Mouse (Mus musculus) thymus, postnatal 0 days (tissue): ENCODE measurements around the gene Ccr8. TPM values are rescaled to one million over a fixed set of nuclear protein-coding genes. Genes with fewer than 3 reads are reported as not detected.
"Not testable (repeated sequence)": the region's sequence is repeated elsewhere in the genome, so short reads cannot be mapped to it uniquely, and the experiment has no call there.

Experiments
- DNase-seq: peaks from one replicate; pipeline ENCODE4 v3.0.0-alpha.2; 2015; ENCODE audit warnings: low spot score
- polyA plus RNA-seq: library from polyadenylated mRNA; unstranded; fragments of >200 nt; fragmentation: Nextera tagmentation; extraction: Ambion mirVana; gene quantifications from 2 replicates; pipeline ENCODE4 v1.2.1, GENCODE M21; 2015

Gene Ccr8
- polyA plus RNA-seq, 1 experiment from 2014 or later = 25.0 TPM

DNA sequence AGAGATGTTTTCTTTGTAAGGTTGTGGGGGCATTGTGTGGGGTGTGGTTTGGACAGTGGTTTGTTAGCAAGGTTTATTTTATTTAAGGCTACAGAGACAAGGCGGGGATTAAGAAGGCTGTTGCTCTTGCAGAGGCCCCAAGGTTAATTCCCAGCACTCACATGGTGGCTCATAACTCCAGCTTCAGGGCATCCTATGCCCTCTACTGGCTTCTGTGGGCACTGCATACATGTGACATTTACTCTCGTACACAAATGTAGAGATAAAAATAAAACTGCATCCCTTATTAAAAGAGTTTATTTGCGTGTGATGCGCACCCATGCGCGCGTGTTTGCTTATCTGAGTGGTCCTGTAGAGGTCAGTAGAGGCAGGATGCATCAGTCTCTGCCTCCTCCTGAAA is 2.8 kb upstream of the Ccr8 start:
- DNase-seq = no peak

- no peak for DNase-seq
Measured at GRCm38 (mm10) chr9:120091086-120091485, 828 bp upstream of the Ccr8 start.

DNA sequence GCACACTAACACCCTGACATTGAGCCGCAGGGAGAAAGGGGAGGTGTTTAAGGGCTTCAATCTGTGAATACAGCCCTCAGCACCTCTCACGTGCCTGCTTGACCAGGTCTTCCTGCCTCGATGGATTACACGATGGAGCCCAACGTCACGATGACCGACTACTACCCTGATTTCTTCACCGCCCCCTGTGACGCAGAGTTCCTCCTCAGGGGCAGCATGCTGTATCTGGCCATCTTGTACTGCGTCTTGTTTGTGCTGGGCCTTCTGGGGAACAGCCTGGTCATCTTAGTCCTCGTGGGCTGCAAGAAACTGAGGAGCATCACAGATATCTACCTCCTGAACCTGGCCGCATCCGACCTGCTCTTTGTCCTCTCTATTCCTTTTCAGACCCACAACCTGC is 1.8 kb downstream of the Ccr8 start:
- DNase-seq = no peak

DNA sequence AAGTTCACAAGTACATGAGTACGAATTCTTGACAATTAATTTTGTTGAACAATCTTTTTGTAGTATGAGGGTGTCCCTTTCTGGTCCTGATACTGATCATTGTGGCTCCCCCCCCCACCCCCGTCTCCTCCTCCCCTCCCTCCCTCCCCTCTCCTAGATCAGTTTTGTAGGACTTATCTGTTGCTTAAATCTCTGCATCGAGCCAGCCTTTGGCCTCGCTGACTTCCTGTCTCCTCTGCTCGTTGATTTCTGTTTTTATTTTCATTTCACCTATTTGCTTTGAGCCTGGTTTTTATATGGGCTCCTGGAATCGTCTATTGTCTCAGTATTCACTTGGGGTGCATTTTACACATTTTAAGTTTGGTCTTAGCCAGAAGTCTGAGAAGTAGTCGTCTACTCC is 4.0 kb downstream of the Ccr8 start:
- peak; percentile 35 for DNase-seq

- DNase-seq = peak; percentile 58
Measured at GRCm38 (mm10) chr9:120098682-120099081, 6.8 kb downstream of the Ccr8 start.

DNA sequence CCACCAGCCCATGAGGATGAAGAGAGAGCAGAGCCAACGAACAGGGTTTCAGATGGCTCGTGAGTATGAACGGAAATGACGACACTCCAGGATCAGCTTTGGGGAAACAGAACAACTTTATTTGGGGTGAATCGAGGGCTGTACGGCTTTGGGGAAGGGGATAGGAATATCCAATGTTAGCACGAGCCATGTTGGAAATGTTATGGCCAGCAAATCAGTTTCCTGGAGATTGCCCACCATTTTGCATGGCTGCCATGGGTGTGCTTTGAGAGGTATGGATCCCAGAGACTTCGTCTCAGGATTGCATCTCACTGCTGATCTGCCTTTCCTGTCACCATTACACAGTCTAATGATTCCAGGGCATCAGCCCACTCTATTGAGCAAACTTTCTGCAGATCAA is 7.4 kb downstream of the Ccr8 start:
- DNase-seq = no peak

GRCm38 (mm10) chr9:120101165-120101564 is 9.3 kb downstream of the Ccr8 start:
- DNase-seq = no peak

DNA sequence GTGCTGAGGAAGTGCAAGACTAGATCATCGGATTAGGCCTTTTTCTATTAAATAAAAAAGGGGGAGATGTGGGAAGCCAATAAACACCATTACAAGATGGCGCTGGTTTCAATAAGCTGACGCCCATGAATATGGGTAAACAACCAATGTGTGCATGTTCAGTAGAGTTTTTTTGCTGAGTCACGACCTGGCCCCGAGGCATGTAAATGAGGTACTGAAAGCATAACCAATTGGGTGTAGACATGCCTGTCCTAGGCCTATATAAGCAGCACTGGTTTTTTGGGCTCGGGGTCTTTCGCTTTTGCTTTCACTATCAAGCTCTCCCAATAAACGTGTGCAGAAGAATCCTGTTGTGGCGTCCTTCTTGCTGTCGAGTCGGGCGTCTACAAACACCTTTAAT is 17.0 kb downstream of the Ccr8 start:
- DNase-seq = not testable (repeated sequence)

GRCm38 (mm10) chr9:120110211-120111018 is 18.5 kb downstream of the Ccr8 start, which contains the start of gene Slc25a38:
Gene Slc25a38 (plus strand): TSS chr9:120110374.
- DNase-seq = peak; percentile 93

GRCm38 (mm10) chr9:120111156-120111945 is 19.4 kb downstream of the Ccr8 start:
- no peak for DNase-seq

- DNase-seq = no peak
Measured at GRCm38 (mm10) chr9:120112472-120112871, 20.6 kb downstream of the Ccr8 start.

DNA sequence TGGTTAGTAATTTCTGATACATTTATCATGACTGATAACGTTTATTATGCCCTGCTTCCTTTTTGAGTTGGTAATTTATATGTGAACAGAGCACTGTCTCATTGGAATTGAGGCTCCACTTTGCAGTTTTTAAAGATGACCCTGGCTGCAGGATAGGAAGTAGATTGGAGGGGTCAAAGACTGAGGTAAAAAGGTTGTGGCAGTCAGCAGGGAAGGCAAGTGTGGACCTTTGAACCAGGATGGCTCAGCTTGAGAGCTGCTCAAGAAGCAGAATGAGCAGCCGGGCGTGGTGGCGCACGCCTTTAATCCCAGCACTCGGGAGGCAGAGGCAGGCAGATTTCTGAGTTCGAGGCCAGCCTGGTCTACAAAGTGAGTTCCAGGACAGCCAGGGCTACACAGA is 21.5 kb downstream of the Ccr8 start:
- DNase-seq = no peak

GRCm38 (mm10) chr9:120114051-120114788 is 22.3 kb downstream of the Ccr8 start:
- DNase-seq = no peak

DNA sequence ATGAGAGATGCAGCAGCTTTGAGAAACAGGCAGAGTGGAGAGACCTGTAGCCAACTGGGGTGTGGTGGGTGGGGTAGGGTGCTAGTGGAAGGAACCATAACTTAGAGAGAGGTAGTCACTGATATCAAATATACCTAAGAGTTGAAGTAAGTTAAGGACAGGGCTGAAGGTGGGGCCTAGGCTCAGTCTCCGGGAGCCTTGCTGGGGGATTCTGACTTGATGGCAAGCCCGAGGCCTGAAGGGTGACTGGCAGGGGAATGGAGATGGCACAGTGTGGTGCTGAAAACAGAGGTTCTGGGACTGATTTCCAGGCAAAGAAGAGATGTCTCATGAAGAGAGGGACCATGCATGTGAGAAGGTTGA is 22.9 kb downstream of the Ccr8 start:
- DNase-seq = no peak

DNA sequence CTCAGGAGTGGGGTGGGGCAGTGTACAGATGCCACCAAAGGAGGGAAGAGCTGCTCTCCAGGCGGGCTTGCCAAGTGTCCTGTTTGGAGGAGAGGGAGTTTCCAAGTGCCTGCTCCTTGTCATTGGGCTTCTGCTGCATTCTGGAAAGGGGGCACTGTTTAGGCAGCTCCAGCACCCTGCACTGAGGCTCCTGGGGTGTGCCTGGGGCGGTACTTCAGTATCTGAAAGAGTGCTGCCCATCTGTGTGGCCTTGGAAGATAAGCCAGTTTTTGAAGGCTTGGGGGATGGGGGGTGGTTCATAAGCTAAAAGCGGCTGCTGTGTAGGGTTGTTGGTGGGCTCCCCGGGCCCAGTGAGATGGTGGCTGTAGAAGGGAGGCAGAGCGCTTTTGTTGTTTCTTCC is 23.7 kb downstream of the Ccr8 start:
- no peak for DNase-seq

- DNase-seq = no peak
Measured at GRCm38 (mm10) chr9:120116184-120116624, 24.3 kb downstream of the Ccr8 start.

DNA sequence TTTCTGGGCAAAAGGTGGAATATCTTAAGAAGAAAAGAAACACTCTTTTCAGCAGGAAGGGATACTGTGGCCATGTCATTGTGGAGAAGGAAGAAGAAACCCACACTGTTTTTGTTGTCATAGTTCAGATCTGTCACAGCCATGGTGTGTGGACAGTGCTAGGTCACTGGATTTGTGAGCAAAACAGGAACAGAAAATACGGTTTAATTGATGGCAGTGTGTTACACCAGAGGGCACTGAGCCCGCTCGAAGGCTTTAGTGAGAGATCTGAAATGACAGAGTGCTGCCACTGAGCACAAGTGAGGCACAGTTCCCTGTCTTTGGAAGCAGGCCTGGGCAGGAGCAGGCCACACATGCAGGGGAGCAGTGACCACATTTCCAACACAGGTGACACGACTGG is 26.3 kb downstream of the Ccr8 start:
- no peak for DNase-seq

- no peak for DNase-seq
Measured at GRCm38 (mm10) chr9:120120503-120120902, 28.6 kb downstream of the Ccr8 start.

- no peak for DNase-seq
Measured at GRCm38 (mm10) chr9:120126868-120127267, 35.0 kb downstream of the Ccr8 start.

DNA sequence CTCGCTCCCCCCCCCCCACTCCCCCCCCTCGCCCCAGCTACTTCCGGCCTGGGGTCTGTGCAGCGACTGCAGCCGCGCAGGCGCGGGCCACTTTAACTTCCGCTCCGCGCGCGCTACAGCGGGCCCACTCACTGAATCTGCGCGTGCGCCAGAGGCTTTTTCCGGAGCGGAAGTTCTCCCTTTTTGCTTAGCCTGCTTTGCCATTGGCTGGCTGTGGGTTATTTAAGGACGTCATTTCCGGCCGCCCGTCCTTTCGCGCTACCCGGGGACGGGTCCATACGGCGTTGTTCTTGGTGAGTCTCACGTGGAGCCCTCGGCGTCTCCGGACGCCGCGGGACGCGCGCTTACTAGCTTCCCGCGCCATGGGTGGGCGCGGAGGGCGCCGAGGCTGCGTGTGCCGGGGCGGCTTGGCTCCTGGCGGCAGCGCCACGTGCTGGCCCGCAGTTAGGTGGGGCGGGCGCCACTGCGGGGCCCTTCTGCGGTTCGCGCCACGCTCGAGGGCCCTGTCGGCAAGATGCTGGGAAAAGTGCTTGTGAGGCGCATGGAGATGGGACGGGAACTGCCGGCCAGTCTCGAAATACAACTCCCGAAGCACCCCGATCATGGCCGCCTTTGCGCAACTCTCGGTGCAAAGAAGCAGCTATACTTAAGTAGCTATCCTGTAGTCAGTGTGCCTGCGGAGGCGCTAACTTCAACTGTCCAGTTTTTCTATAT is 35.8 kb downstream of the Ccr8 start, which contains the start of gene Rpsa:
Rpsa (plus strand) TSS at position 152 of the 714 bp plus-strand sequence.
- peak; percentile 99 for DNase-seq

DNA sequence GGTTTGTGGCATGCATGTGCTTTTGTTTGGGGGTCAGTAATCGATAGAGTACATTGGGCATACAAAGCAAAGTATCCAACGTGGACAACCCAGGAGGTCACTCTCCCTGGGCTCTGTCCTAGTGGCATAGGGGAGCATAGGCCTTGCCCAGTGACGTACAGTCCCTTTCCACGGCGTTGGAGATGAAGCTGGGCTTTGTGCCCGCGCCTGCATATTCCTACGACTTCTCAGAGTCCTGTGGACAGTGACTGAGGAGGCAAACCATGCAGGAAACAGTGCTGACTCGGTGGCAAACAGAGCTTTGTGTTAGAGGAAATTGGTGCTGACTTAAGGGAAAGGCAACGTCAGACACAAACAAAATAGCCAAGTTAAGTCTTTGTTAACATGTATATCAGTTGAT is 37.4 kb downstream of the Ccr8 start:
- DNase-seq = no peak
